Mouse (Mus musculus): Measurements from ENCODE around the gene 4930539E08Rik. TPM values are rescaled to one million over a fixed set of nuclear protein-coding genes. Genes with fewer than 3 reads are reported as not detected.

Gene 4930539E08Rik
- polyA plus RNA-seq, 1 experiment from 2014 or later = 0.12 TPM

DNA sequence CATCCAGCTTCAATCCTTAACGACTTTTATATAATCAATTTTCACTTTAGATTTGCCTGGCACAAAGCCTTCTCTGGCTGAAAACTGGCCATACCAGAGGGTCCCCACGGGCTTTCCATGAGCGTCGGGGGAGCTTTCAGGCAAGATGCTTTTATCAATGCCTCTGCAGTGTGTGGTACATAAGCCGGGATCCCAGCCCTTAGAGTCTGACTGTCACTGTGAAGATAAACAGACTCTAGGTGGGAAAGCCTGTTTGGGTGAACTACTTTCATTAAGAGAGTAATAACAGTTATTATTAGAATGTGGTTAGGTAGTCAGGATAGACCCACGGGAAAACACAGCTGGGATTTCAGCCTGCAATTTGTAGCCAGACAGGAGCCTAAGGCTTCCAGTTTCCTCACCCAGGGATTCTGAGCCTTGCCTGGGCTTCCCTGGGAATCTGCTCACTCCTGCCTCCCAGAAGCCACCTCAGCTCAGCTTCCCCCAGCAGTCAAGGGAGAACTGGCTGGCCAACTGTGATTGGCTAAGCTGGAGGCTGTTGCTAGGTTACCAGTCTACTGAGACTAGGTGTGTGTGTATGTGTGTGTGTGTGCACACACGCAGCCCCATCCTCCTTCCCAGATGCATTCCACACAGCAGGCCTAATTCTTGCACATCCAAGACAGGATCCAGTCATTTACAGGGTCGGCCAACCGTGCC lies 45.6 kb downstream of the 4930539E08Rik start:
- Histone ChIP-seq H3K27ac (no peak overlapping the region), H3K4me1 (no peaks in the 10 kb centered on the region), H3K4me3 (no peak overlapping the region), H3K36me3 (no peaks in the 10 kb centered on the region), H3K9ac (no peak overlapping the region), H3K9me3 (no peaks in the 10 kb centered on the region), H3K4me2 (no peak overlapping the region), H3K27me3 (no peaks in the 10 kb centered on the region)
- no peak for ATAC-seq (ENCODE audit: borderline replicate concordance, extremely low read depth, low FRiP score, low TSS enrichment)
- 55% methylated on average over 9 of the region's 9 CpGs for WGBS

DNA sequence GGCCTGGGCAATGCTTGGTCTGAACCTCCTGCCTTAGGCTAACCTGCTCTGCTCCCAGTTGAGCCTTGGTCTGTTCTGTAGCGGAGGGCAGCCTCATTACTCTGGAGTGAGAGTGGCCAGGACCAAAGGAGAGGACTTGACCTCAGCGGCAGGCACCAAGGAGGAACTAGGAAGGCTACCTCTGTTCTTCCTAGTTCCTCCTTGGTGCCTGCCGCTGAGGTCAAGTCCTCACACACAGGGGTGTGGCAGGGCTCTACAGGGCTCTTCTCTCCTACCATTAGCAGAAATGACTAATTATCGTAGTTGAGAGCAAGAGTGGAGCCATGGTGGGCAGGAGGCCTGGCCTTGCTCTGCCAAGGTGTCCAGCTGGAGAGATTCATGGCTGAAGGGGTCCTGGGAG lies 47.7 kb downstream of the 4930539E08Rik start:
- H3K27me3 ChIP-seq = no peaks in the 10 kb centered on the region
- no peak for ATAC-seq (ENCODE audit: borderline replicate concordance, extremely low read depth, low FRiP score, low TSS enrichment)
- WGBS = 87% methylated on average over 4 of the region's 4 CpGs
- no peaks in the 10 kb centered on the region for H3K9me3 ChIP-seq
- no peak overlapping the region for H3K4me3 ChIP-seq
- no peak overlapping the region for H3K27ac ChIP-seq
- no peaks in the 10 kb centered on the region for H3K4me1 ChIP-seq
- no peak overlapping the region for H3K9ac ChIP-seq
- H3K36me3 ChIP-seq = no peaks in the 10 kb centered on the region
- H3K4me2 ChIP-seq = no peak overlapping the region

DNA sequence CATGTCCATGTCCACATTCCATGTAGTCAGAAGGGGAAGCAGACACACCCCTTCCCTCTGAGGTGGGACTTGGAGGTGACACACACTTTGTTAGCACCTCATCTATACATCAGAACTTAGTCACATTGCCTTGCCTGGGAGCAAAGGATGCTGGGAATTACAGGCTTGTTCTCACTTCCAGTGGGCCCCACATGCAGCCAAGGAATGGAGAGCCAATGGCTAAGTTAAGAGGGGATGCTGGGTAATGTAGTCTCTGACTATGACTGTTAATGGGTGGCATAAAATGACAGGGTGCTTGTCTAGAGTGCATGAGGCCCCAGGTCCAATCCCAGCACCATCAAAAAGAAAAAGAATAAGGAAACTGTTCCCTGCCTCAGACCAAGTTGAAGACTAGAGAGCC lies 48.2 kb downstream of the 4930539E08Rik start:
- Histone ChIP-seq H3K9ac (no peak overlapping the region), H3K27me3 (no peaks in the 10 kb centered on the region), H3K9me3 (no peaks in the 10 kb centered on the region), H3K4me3 (no peak overlapping the region), H3K36me3 (no peaks in the 10 kb centered on the region), H3K27ac (no peak overlapping the region), H3K4me1 (no peaks in the 10 kb centered on the region), H3K4me2 (no peak overlapping the region)
- ATAC-seq (ENCODE audit: borderline replicate concordance, extremely low read depth, low FRiP score, low TSS enrichment) = no peak

DNA sequence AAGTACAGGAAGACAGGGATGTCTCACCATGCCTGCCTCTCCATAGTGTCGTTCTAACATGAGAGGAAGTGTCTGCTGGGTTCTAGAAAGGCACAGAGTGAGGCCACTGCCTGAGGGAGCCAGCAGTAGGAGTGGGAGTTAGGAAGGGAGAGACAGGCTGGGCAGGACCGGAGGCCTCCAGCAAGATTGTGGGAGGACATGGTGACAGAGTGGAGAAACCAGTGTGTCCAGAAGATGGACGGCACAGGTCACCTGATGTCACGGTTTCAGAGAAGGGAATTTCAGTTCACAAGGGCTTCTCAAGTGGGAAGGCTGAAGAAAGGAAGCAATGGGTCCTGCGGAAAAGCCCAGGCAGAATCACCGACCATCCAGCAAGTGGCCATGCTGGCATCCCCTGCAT lies 50.7 kb downstream of the 4930539E08Rik start:
- 42% methylated on average over 6 of the region's 6 CpGs for WGBS
- Histone ChIP-seq H3K4me2 (no peak overlapping the region), H3K4me3 (no peak overlapping the region), H3K9ac (no peak overlapping the region), H3K9me3 (no peaks in the 10 kb centered on the region), H3K27ac (no peak overlapping the region), H3K4me1 (no peaks in the 10 kb centered on the region), H3K27me3 (no peaks in the 10 kb centered on the region), H3K36me3 (no peaks in the 10 kb centered on the region)
- no peak for ATAC-seq (ENCODE audit: borderline replicate concordance, extremely low read depth, low FRiP score, low TSS enrichment)

DNA sequence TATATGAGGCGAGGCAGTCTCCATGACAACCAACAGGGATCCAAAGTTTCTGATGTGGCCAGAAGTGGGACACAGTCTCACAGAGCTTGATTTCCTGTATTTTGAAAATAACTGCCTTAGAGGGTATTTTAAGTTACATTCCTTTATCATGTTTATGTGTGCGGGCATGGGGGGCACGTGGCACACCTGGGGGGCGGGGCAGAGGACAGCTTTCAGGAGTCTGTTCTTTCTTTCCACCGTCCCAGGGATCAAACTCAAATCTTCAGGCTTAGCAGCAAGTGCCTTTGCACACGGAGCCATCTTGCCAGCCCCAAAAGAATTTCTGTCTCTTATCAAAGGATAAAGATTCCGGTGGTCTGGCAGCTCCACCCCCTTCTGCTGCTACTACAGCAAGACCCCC lies 51.2 kb downstream of the 4930539E08Rik start:
- ATAC-seq (ENCODE audit: borderline replicate concordance, extremely low read depth, low FRiP score, low TSS enrichment) = no peak
- 62% methylated on average over 7 of the region's 7 CpGs for WGBS
- H3K4me2 ChIP-seq = no peak overlapping the region
- H3K27me3 ChIP-seq = no peaks in the 10 kb centered on the region
- H3K36me3 ChIP-seq = no peaks in the 10 kb centered on the region
- H3K9ac ChIP-seq = no peak overlapping the region
- no peak overlapping the region for H3K4me3 ChIP-seq
- no peak overlapping the region for H3K27ac ChIP-seq
- H3K4me1 ChIP-seq = no peaks in the 10 kb centered on the region
- H3K9me3 ChIP-seq = no peaks in the 10 kb centered on the region

DNA sequence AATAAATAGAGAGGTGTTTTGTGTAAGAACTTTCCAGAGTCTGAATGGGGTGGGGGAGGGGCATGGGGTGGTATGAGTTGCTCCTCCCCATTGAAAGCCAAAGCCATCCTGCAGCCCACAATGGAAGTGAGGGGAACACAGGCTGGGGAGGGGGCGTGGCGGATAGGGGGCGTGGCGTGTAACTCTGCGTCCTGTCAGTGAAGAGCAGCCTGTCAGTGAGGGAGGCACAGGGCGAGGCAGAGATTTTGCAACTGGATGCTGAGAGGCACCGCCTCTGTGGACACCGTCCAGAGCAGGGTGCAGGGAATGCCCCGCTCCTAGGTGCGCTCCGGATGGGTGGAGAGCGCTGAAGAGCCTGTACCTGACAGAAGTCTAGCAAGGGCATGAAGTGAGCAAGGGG lies 56.9 kb downstream of the 4930539E08Rik start, which contains the start of gene Pnpla1:
Gene Pnpla1, plus strand, starts transcription at position 207 of the 400 bp plus-strand sequence.
- H3K4me2 ChIP-seq = no peak within 1 kb of the TSS
- H3K4me1 ChIP-seq = peaks cover 8% of the 10 kb centered on the region; the same call in 1 of the 2 replicates
- H3K9me3 ChIP-seq = peaks cover 6% of the 10 kb centered on the region; the same call in 1 of the 2 replicates
- WGBS = 32% methylated on average over 12 of the region's 12 CpGs
- no peak within 1 kb of the TSS for H3K4me3 ChIP-seq
- no peaks in the 10 kb centered on the region for H3K27me3 ChIP-seq
- no peaks in the 10 kb centered on the region for H3K36me3 ChIP-seq
- no peak for ATAC-seq (ENCODE audit: borderline replicate concordance, extremely low read depth, low FRiP score, low TSS enrichment)
- no peak within 1 kb of the TSS for H3K9ac ChIP-seq
- no peak within 1 kb of the TSS for H3K27ac ChIP-seq

DNA sequence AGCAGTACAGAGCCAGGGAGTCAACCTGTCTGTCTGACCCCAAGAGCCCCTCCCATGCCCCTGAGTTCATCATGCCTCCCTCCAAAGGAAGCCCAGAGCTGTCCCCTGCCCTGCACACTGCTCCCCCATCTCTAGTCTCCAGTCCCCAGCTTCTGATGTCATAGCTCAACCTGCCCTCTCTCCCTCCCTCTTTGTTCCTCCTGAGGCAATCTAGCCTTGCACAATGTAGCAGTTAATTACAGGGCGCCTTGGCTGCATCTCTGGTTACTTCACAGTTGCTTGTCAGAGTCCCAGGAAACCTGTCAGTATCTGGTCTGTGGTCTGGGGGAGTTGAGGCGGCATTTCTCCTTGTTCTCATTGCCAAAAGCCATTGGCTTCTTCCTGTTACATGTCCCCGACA lies 59.1 kb downstream of the 4930539E08Rik start:
- no peak for ATAC-seq (ENCODE audit: borderline replicate concordance, extremely low read depth, low FRiP score, low TSS enrichment)
- Histone ChIP-seq H3K4me1 (peaks cover 8% of the 10 kb centered on the region; the same call in 1 of the 2 replicates), H3K9me3 (peaks cover 6% of the 10 kb centered on the region; the same call in 1 of the 2 replicates), H3K36me3 (no peaks in the 10 kb centered on the region), H3K27ac (no peak overlapping the region), H3K9ac (no peak overlapping the region), H3K27me3 (no peaks in the 10 kb centered on the region), H3K4me3 (no peak overlapping the region), H3K4me2 (no peak overlapping the region)
- 46% methylated on average over 3 of the region's 3 CpGs for WGBS

DNA sequence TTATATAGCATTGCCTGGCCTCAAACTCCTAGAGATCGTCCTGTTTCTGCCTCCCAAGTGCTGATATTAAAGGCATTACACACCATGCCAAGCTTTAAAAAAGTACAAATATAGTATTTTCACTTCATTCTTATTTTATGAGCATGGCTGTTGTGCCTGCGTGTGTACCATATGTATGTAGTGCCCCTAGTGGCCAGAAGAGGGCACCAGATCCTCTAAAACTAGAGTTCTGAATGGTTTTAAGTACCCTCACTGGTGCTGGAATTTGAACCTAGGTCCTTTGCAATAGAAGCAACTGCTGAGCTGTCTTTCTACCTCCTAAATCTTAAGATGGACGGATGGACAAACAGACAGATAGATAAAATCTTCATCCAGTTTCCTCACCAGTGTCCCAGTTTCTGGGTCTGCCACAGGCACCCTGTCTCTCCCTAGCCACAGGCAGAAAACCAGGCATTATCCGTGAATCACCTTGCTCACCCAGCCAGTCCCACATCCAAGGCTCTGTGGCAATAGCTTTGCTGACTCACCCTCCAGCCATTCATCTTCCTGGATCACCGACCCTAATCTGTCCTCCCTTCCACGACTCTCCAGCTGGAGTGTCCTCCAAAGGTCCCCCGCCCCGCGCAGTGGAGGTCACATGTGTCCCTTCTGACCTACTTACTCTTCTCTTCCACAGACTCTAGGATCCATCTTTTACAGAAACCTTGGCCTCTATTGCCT lies 59.8 kb downstream of the 4930539E08Rik start:
- WGBS = 66% methylated on average over 9 of the region's 9 CpGs
- no peak overlapping the region for H3K4me2 ChIP-seq
- no peaks in the 10 kb centered on the region for H3K27me3 ChIP-seq
- ATAC-seq (ENCODE audit: borderline replicate concordance, extremely low read depth, low FRiP score, low TSS enrichment) = no peak
- no peak overlapping the region for H3K9ac ChIP-seq
- no peak overlapping the region for H3K4me3 ChIP-seq
- H3K4me1 ChIP-seq = peaks cover 8% of the 10 kb centered on the region; the same call in 1 of the 2 replicates
- no peak overlapping the region for H3K27ac ChIP-seq
- H3K36me3 ChIP-seq = no peaks in the 10 kb centered on the region
- peaks cover 6% of the 10 kb centered on the region; the same call in 1 of the 2 replicates for H3K9me3 ChIP-seq

DNA sequence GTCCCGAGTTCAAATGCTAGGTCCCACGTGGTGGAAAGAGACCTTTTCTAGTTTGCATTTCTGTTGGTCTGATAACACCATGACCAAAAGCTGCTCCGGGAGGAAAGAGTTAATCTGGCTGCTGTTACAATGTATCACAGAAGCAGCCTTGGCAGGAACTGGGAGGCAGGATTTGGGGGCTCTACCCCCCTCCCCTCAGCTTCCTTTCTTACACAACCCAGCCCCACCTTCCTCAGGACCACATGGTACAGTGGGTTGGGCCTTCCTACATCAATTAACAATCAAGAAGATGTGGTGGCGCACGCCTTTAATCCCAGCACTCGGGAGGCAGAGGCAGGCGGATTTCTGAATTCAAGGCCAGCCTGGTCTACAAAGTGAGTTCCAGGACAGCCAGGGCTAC lies 60.7 kb downstream of the 4930539E08Rik start:
- Histone ChIP-seq H3K36me3 (no peaks in the 10 kb centered on the region), H3K9ac (no peak overlapping the region), H3K4me1 (peaks cover 8% of the 10 kb centered on the region; the same call in 1 of the 2 replicates), H3K9me3 (peaks cover 6% of the 10 kb centered on the region; the same call in 1 of the 2 replicates), H3K4me3 (no peak overlapping the region), H3K27me3 (no peaks in the 10 kb centered on the region), H3K27ac (no peak overlapping the region), H3K4me2 (no peak overlapping the region)
- 75% methylated on average over 7 of the region's 7 CpGs for WGBS
- no peak for ATAC-seq (ENCODE audit: borderline replicate concordance, extremely low read depth, low FRiP score, low TSS enrichment)

DNA sequence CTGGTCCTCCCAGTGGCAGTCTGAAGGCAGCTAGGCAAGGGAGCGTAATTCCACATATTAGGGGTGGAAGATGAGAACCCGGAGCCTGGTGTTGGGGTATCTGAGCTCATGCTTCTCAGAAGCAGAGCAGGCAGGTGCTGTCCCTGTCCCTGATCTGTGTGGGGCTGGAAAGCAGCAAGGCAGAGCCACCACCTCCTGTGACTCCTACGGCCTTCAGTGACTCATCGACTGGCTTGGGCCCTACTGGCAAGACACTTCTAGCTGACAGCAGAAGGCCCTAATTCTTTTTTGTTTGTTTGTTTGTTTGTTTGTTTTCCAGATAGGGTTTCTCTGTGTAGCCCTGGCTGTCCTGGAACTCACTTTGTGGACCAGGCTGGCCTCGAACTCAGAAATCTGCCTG lies 64.6 kb downstream of the 4930539E08Rik start:
- Histone ChIP-seq H3K4me1 (peaks cover 8% of the 10 kb centered on the region), H3K9ac (no peak overlapping the region), H3K27me3 (no peaks in the 10 kb centered on the region), H3K27ac (no peak overlapping the region), H3K9me3 (no peaks in the 10 kb centered on the region), H3K4me3 (no peak overlapping the region), H3K36me3 (no peaks in the 10 kb centered on the region), H3K4me2 (no peak overlapping the region)
- WGBS = 86% methylated on average over 5 of the region's 5 CpGs
- no peak for ATAC-seq (ENCODE audit: borderline replicate concordance, extremely low read depth, low FRiP score, low TSS enrichment)

DNA sequence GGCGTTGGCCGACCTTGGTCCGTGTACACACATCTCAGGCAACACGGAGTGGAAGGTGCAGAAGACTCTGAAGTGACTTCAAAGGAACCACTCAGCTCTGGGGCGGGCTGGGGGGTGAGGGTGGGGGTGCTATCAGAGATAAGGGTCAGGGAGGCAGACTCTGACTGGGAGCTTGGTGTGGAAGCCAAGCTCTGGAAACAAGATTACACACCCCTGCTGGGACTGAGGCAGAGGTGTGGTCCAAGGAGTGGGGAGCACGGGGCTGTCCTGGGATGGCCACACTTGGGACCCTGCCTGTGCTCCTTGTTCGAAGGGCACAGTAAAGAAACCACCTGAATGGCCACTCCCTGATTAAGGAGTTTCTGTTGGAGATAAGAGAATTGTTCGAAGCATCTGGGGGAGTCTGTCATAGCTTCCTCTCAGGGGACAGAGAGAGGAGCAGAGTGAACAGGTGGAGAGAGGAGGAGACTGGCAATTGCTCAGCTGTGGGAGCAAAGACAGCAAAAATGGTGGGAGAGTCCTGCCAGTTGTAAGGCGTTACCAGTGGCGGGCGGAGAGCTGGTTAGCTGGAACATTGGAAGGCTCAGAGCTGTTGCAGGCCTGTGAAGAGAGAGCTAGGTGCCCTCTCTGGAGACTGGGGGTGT lies 68.0 kb downstream of the 4930539E08Rik start:
- Histone ChIP-seq H3K9me3 (no peaks in the 10 kb centered on the region), H3K4me3 (no peak overlapping the region), H3K4me2 (no peak overlapping the region), H3K36me3 (no peaks in the 10 kb centered on the region), H3K27me3 (no peaks in the 10 kb centered on the region), H3K4me1 (peaks cover 8% of the 10 kb centered on the region), H3K27ac (peak overlapping the region; percentile 54), H3K9ac (no peak overlapping the region)
- peak; percentile 61 for ATAC-seq (ENCODE audit: borderline replicate concordance, extremely low read depth, low FRiP score, low TSS enrichment)
- WGBS = 21% methylated on average over 11 of the region's 11 CpGs
